Mouse (Mus musculus): Measurements from ENCODE around the gene Slco4a1. TPM values are rescaled to one million over a fixed set of nuclear protein-coding genes. Genes with fewer than 3 reads are reported as not detected.

Gene Slco4a1
- polyA plus RNA-seq (2017; shearing (Covaris generic)): 1 to 10 TPM in 1 of 2 experiments, under 1 TPM in 1; 0.72 to 1.3 TPM

GRCm38 (mm10) chr2:180455723-180456698, at the start of gene Slco4a1:
TSS of gene Slco4a1 (plus strand) at chr2:180456245.

GRCm38 (mm10) chr2:180499741-180500140, 43.7 kb downstream of the Slco4a1 start, which contains the start of gene Ntsr1:
TSS of gene Ntsr1 (plus strand) at chr2:180499976.

Other genes with a start within 250 kb of the Slco4a1 start
- 1 to 10 TPM in 1 of 2 experiments, under 1 TPM in 1; 0.30 to 1.3 TPM for gene Lama5, start 230.4 kb upstream of the Slco4a1 start, polyA plus RNA-seq (2017; shearing (Covaris generic))
- 100 to 1,000 TPM; 501 to 767 TPM for gene Rps21, start 198.9 kb upstream of the Slco4a1 start, polyA plus RNA-seq (2017; shearing (Covaris generic))
- gene Cables2, start 182.7 kb upstream of the Slco4a1 start, polyA plus RNA-seq (2017; shearing (Covaris generic)): 10 to 100 TPM; 36.3 to 43.9 TPM
- gene Rbbp8nl, start 166.4 kb upstream of the Slco4a1 start, polyA plus RNA-seq (2017; shearing (Covaris generic)): under 1 TPM in 1 of 2 experiments, not detected in 1; 0.23 TPM
- not detected for gene Gata5, start 121.5 kb upstream of the Slco4a1 start, polyA plus RNA-seq (2017; shearing (Covaris generic))
- gene Ntsr1, start 43.7 kb downstream of the Slco4a1 start, polyA plus RNA-seq (2017; shearing (Covaris generic)): not detected
- 10 to 100 TPM; 40.5 to 67.2 TPM for gene Mrgbp, start 125.1 kb downstream of the Slco4a1 start, polyA plus RNA-seq (2017; shearing (Covaris generic))
- 10 to 100 TPM; 88.7 to 91.5 TPM for gene Ogfr, start 133.0 kb downstream of the Slco4a1 start, polyA plus RNA-seq (2017; shearing (Covaris generic))
- 1 to 10 TPM; 1.4 to 1.9 TPM for gene Col9a3, start 141.5 kb downstream of the Slco4a1 start, polyA plus RNA-seq (2017; shearing (Covaris generic))
- under 1 TPM in 1 of 2 experiments, not detected in 1; 0.36 TPM for gene Tcfl5, start 186.5 kb downstream of the Slco4a1 start, polyA plus RNA-seq (2017; shearing (Covaris generic))